Mouse (Mus musculus) kidney, embryonic 14.5 days (tissue): Measurements from ENCODE around the gene Cmtm5. TPM values are rescaled to one million over a fixed set of nuclear protein-coding genes. Genes with fewer than 3 reads are reported as not detected.

Experiments used
- ATAC-seq: fragments of 200-750 bp; cut with Nextera tagmentation; 2 replicates; pipeline ENCODE4 v1.8.0; 2017; ENCODE audit warnings: moderate number of reproducible peaks, mild to moderate bottlenecking, moderate TSS enrichment, moderate library complexity; ENCODE audit not compliant: low FRiP score, low TSS enrichment
- H3K27ac ChIP-seq: fragments of 300-500 bp; sonication (generic); 2 replicates; pipeline ENCODE4 v1.5.1; 2014; ENCODE audit warnings: low read depth, mild to moderate bottlenecking, low read length, moderate library complexity, mixed read lengths
- H3K27me3 ChIP-seq: fragments of 300-500 bp; sonication (generic); 2 replicates; pipeline ENCODE4 v1.6.1; 2014; ENCODE audit warnings: mild to moderate bottlenecking, low read length; ENCODE audit not compliant: control insufficient read depth, insufficient read depth
- H3K36me3 ChIP-seq: fragments of 300-500 bp; sonication (generic); 2 replicates; pipeline ENCODE4 v1.6.1; 2014; ENCODE audit warnings: low read length, mixed read lengths; ENCODE audit not compliant: control insufficient read depth, insufficient read depth
- H3K4me1 ChIP-seq: fragments of 300-500 bp; sonication (generic); 2 replicates; pipeline ENCODE4 v1.6.1; 2014; ENCODE audit warnings: low read length, mixed read lengths; ENCODE audit not compliant: control insufficient read depth, insufficient read depth
- H3K4me2 ChIP-seq: fragments of 300-500 bp; sonication (generic); replicated peaks from 2 replicates; pipeline ENCODE4 v1.6.1; 2014; ENCODE audit warnings: low read depth, mild to moderate bottlenecking, low read length
- H3K4me3 ChIP-seq: fragments of 300-500 bp; sonication (generic); 2 replicates; pipeline ENCODE4 v1.5.1; 2014; ENCODE audit warnings: mild to moderate bottlenecking, low read length
- H3K9ac ChIP-seq: fragments of 300-500 bp; sonication (generic); 2 replicates; pipeline ENCODE4 v1.6.1; 2014; ENCODE audit warnings: low read depth, mild to moderate bottlenecking, low read length, moderate library complexity
- H3K9me3 ChIP-seq: fragments of 300-500 bp; sonication (generic); 2 replicates; pipeline ENCODE4 v1.6.1; 2016; ENCODE audit warnings: low read length; ENCODE audit not compliant: control insufficient read depth
- WGBS: fragments of 180-500 bp; shearing (Covaris S2); extraction: QIAGEN DNeasy Blood & Tissue Kit; methylation state at CpG from one replicate; pipeline ENCODE4 v1.1.7; 2014; 5-methylcytosine and 5-hydroxymethylcytosine counted together
- polyA plus RNA-seq: library from polyadenylated mRNA; unstranded; fragments of >200 nt; fragmentation: Nextera tagmentation; extraction: Ambion mirVana; gene quantifications from 2 replicates; pipeline ENCODE4 v1.2.1, GENCODE M21; 2014

Gene Cmtm5
- polyA plus RNA-seq, 1 experiment from 2014 or later = 0.89 TPM

GRCm38 (mm10) chr14:54912109-54912850 lies 23.8 kb upstream of the Cmtm5 start:
- H3K9me3 ChIP-seq = no peaks in the 10 kb centered on the region
- peak; percentile 61 for ATAC-seq
- WGBS = 1% methylated on average over 55 of the region's 69 CpGs
- H3K27ac ChIP-seq = peak overlapping the region; percentile 65; the same call in 1 of the 2 replicates
- H3K27me3 ChIP-seq = no peaks in the 10 kb centered on the region
- peak overlapping the region; percentile 95 for H3K4me3 ChIP-seq
- peak overlapping the region; percentile 86 for H3K9ac ChIP-seq
- peak overlapping the region; percentile 98 for H3K4me2 ChIP-seq
- H3K36me3 ChIP-seq = peaks cover 48% of the 10 kb centered on the region
- H3K4me1 ChIP-seq = peaks cover 6% of the 10 kb centered on the region

- H3K4me3 ChIP-seq = peak within 1 kb of the TSS; percentile 95
- no peaks in the 10 kb centered on the region for H3K27me3 ChIP-seq
- WGBS = 0% methylated on average over 28 of the region's 28 CpGs
- H3K9ac ChIP-seq = peak within 1 kb of the TSS; percentile 86
- H3K36me3 ChIP-seq = peaks cover 46% of the 10 kb centered on the region
- H3K9me3 ChIP-seq = no peaks in the 10 kb centered on the region
- peaks cover 6% of the 10 kb centered on the region for H3K4me1 ChIP-seq
- peak within 1 kb of the TSS; percentile 65; the same call in 1 of the 2 replicates for H3K27ac ChIP-seq
- peak; percentile 91 for ATAC-seq
- peak within 1 kb of the TSS; percentile 98 for H3K4me2 ChIP-seq
Observed at GRCm38 (mm10) chr14:54912886-54913285, 23.2 kb upstream of the Cmtm5 start, which contains the start of gene Slc22a17. Gene Slc22a17 (minus strand): TSS chr14:54913132.

GRCm38 (mm10) chr14:54913343-54913742 lies 22.7 kb upstream of the Cmtm5 start:
- WGBS = 18% methylated on average over 10 of the region's 10 CpGs
- Histone ChIP-seq H3K9me3 (no peaks in the 10 kb centered on the region), H3K4me2 (peak overlapping the region; percentile 98), H3K4me3 (peak overlapping the region; percentile 95), H3K27me3 (no peaks in the 10 kb centered on the region), H3K4me1 (peaks cover 6% of the 10 kb centered on the region), H3K27ac (no peak overlapping the region), H3K9ac (peak overlapping the region; percentile 86), H3K36me3 (peaks cover 45% of the 10 kb centered on the region)
- no peak; the same call in 1 of the 2 replicates for ATAC-seq

GRCm38 (mm10) chr14:54920076-54920685 lies 15.9 kb upstream of the Cmtm5 start:
- H3K9me3 ChIP-seq = peaks cover 16% of the 10 kb centered on the region
- H3K27ac ChIP-seq = no peak overlapping the region
- H3K27me3 ChIP-seq = no peaks in the 10 kb centered on the region
- no peak for ATAC-seq
- H3K9ac ChIP-seq = no peak overlapping the region
- no peak overlapping the region for H3K4me3 ChIP-seq
- H3K4me1 ChIP-seq = peaks cover 11% of the 10 kb centered on the region
- H3K36me3 ChIP-seq = peaks cover 59% of the 10 kb centered on the region
- no peak overlapping the region for H3K4me2 ChIP-seq
- 89% methylated on average over 16 of the region's 16 CpGs for WGBS

- WGBS = 16% methylated on average over 7 of the region's 7 CpGs
- H3K9ac ChIP-seq = peak overlapping the region; percentile 86
- H3K4me3 ChIP-seq = peak overlapping the region; percentile 50
- H3K36me3 ChIP-seq = peaks cover 20% of the 10 kb centered on the region
- peaks cover 23% of the 10 kb centered on the region for H3K4me1 ChIP-seq
- H3K27me3 ChIP-seq = no peaks in the 10 kb centered on the region
- peak overlapping the region; percentile 93 for H3K4me2 ChIP-seq
- H3K27ac ChIP-seq = peak overlapping the region; percentile 99
- peak; percentile 53 for ATAC-seq
- peaks cover 16% of the 10 kb centered on the region for H3K9me3 ChIP-seq
Observed at GRCm38 (mm10) chr14:54924641-54925348, 11.3 kb upstream of the Cmtm5 start.

GRCm38 (mm10) chr14:54925349-54926342 lies 10.4 kb upstream of the Cmtm5 start, which contains the start of gene Efs:
Gene Efs (minus strand): TSS chr14:54926126.
- Histone ChIP-seq H3K27ac (peak within 1 kb of the TSS; percentile 99), H3K27me3 (no peaks in the 10 kb centered on the region), H3K4me2 (peak within 1 kb of the TSS; percentile 93), H3K9me3 (peaks cover 16% of the 10 kb centered on the region), H3K4me1 (peaks cover 23% of the 10 kb centered on the region), H3K36me3 (peaks cover 12% of the 10 kb centered on the region; the same call in 1 of the 2 replicates), H3K9ac (peak within 1 kb of the TSS; percentile 86), H3K4me3 (peak within 1 kb of the TSS; percentile 50)
- ATAC-seq = peak; percentile 50
- 2% methylated on average over 57 of the region's 57 CpGs for WGBS

- H3K4me3 ChIP-seq = peak overlapping the region; percentile 50
- H3K27me3 ChIP-seq = no peaks in the 10 kb centered on the region
- H3K36me3 ChIP-seq = peaks cover 9% of the 10 kb centered on the region; the same call in 1 of the 2 replicates
- WGBS = under 1% methylated on average over 54 of the region's 58 CpGs
- H3K4me2 ChIP-seq = peak overlapping the region; percentile 93
- peaks cover 7% of the 10 kb centered on the region for H3K9me3 ChIP-seq
- peak overlapping the region; percentile 99 for H3K27ac ChIP-seq
- peak; percentile 88 for ATAC-seq
- H3K4me1 ChIP-seq = peaks cover 23% of the 10 kb centered on the region
- H3K9ac ChIP-seq = peak overlapping the region; percentile 86
Observed at GRCm38 (mm10) chr14:54926401-54927158, 9.5 kb upstream of the Cmtm5 start.
